Comparison of ENCODE assay signal across 7 mouse cellular contexts in genomic region chr8:123040110-123040650, GRCm38 (mm10). TPM values are rescaled to one million over a fixed set of nuclear protein-coding genes. Genes with fewer than 3 reads are reported as not detected.
A peak's percentile ranks its signal among the peaks of the same experiment; 100 is the strongest.
DNase-seq lines count a peak whose midpoint lies in the region; ATAC-seq and TF ChIP-seq lines count a peak whose summit lies in the region.

No protein-coding gene starts in this region.

- TF ChIP-seq POLR2A in limb, embryonic 14.5 days (IDR thresholded peaks at IDR 0.05; ENCODE audit: borderline replicate concordance, extremely low read depth, insufficient read depth, insufficient read length): no peak

- H3K9ac ChIP-seq in forebrain, embryonic 16.5 days (replicated peaks; ENCODE audit: low read depth, low read length): no peak overlapping the region
- H3K9ac ChIP-seq in limb, embryonic 14.5 days (ENCODE audit: low read depth, low read length, severe bottlenecking): peak overlapping the region; percentile 99; the same call in 1 of the 2 replicates
- H3K9ac ChIP-seq in stomach, postnatal 0 days (ENCODE audit: low read length): peak overlapping the region; percentile 100; the same call in 1 of the 2 replicates

- no peaks in the 10 kb centered on the region for H3K9me3 ChIP-seq in forebrain, embryonic 16.5 days (ENCODE audit: control insufficient read depth, low read length)
- H3K9me3 ChIP-seq in limb, embryonic 14.5 days (ENCODE audit: control insufficient read depth, low read length): no peaks in the 10 kb centered on the region
- no peaks in the 10 kb centered on the region for H3K9me3 ChIP-seq in stomach, postnatal 0 days (ENCODE audit: control insufficient read depth, low read length)

- TF ChIP-seq CTCF in stomach, postnatal 0 days (IDR thresholded peaks at IDR 0.05; ENCODE audit: low read depth): no peak

- H3K27me3 ChIP-seq in forebrain, embryonic 16.5 days (replicated peaks; ENCODE audit: control insufficient read depth, insufficient read depth, low read length): no peaks in the 10 kb centered on the region
- H3K27me3 ChIP-seq in limb, embryonic 14.5 days (ENCODE audit: control insufficient read depth, insufficient read depth, low read length): no peaks in the 10 kb centered on the region
- H3K27me3 ChIP-seq in stomach, postnatal 0 days (ENCODE audit: control insufficient read depth, insufficient read depth, low read length): no peaks in the 10 kb centered on the region

- H3K4me1 ChIP-seq in forebrain, embryonic 16.5 days (replicated peaks; ENCODE audit: control insufficient read depth, insufficient read depth, low read length): peaks cover 39% of the 10 kb centered on the region
- H3K4me1 ChIP-seq in limb, embryonic 14.5 days (ENCODE audit: control insufficient read depth, insufficient read depth, low read length): peaks cover 17% of the 10 kb centered on the region
- H3K4me1 ChIP-seq in stomach, postnatal 0 days (replicated peaks; ENCODE audit: control insufficient read depth, insufficient read depth): peaks cover 8% of the 10 kb centered on the region; the same call in 1 of the 2 replicates

- peak overlapping the region; percentile 63 for H3K4me2 ChIP-seq in forebrain, embryonic 16.5 days (ENCODE audit: low read length)
- peak overlapping the region; percentile 73 for H3K4me2 ChIP-seq in limb, embryonic 14.5 days (replicated peaks; ENCODE audit: low read depth, low read length, severe bottlenecking)
- H3K4me2 ChIP-seq in stomach, postnatal 0 days (replicated peaks; ENCODE audit: low read depth): peak overlapping the region; percentile 62

- 2% methylated on average over 4 of the region's 4 CpGs for WGBS in forebrain, embryonic 16.5 days
- 27% methylated on average over 4 of the region's 4 CpGs for WGBS in limb, embryonic 14.5 days
- WGBS in stomach, postnatal 0 days: 13% methylated on average over 4 of the region's 4 CpGs

- no peak for ATAC-seq in forebrain, embryonic 16.5 days
- ATAC-seq in limb, embryonic 14.5 days (ENCODE audit: low FRiP score, low read depth): no peak
- ATAC-seq in stomach, postnatal 0 days (ENCODE audit: low FRiP score, low TSS enrichment): no peak

- no peak for TF ChIP-seq EP300 in stomach, postnatal 0 days (optimal IDR thresholded peaks at IDR 0.05)

- no peaks in the 10 kb centered on the region for H3K36me3 ChIP-seq in forebrain, embryonic 16.5 days (ENCODE audit: control insufficient read depth, insufficient read depth)
- 0 out of 2 replicates have a peak, but pooled peaks cover 2% of the 10 kb centered on the region for H3K36me3 ChIP-seq in limb, embryonic 14.5 days (ENCODE audit: control insufficient read depth, insufficient read depth, low read length)
- no peaks in the 10 kb centered on the region for H3K36me3 ChIP-seq in stomach, postnatal 0 days (ENCODE audit: control insufficient read depth, insufficient read depth, low read length)

- DNase-seq in 416B (ENCODE audit: low read depth) (peak; percentile 48), ES-CJ7 (ENCODE audit: low read depth, low spot score) (peak; percentile 83)
- peak; percentile 25 for DNase-seq in limb, embryonic 14.5 days (ENCODE audit: low spot score)
- DNase-seq in stomach, postnatal 0 days (ENCODE audit: low spot score): no peak
- DNase-seq in spleen, postnatal 36 days (ENCODE audit: low spot score in 2 of 2): no peak
- DNase-seq in cerebellum, adult 18-20 months: no peak

- H3K27ac ChIP-seq in forebrain, embryonic 16.5 days (ENCODE audit: low read length): no peak overlapping the region; the same call in 1 of the 2 replicates
- peak overlapping the region; percentile 96; the same call in 1 of the 2 replicates for H3K27ac ChIP-seq in limb, embryonic 14.5 days (replicated peaks; ENCODE audit: low read depth, low read length)
- H3K27ac ChIP-seq in stomach, postnatal 0 days (replicated peaks): peak overlapping the region; percentile 40

- H3K4me3 ChIP-seq in forebrain, embryonic 16.5 days (replicated peaks; ENCODE audit: low read length): peak overlapping the region; percentile 97
- peak overlapping the region; percentile 99 for H3K4me3 ChIP-seq in limb, embryonic 14.5 days (replicated peaks; ENCODE audit: low read length)
- peak overlapping the region; percentile 100 for H3K4me3 ChIP-seq in stomach, postnatal 0 days (ENCODE audit: low read depth, low read length)

RNA-seq across cellular contexts. Expression of gene Ankrd11, which starts 1.9 kb away (rescaled TPM):
- 30.3 and 33.6 TPM in 2 replicates for polyA plus RNA-seq in forebrain, embryonic 16.5 days (2015; fragmentation: Nextera tagmentation; extraction: Ambion mirVana)
- polyA plus RNA-seq in limb, embryonic 14.5 days (2012; rRNA removed): 65.3 and 71.3 TPM in 2 replicates
- polyA plus RNA-seq in limb, embryonic 14.5 days (2014; fragmentation: Nextera tagmentation; extraction: Ambion mirVana): 83.7 and 102 TPM in 2 replicates
- polyA plus RNA-seq in stomach, postnatal 0 days (2015; fragmentation: Nextera tagmentation; extraction: Ambion mirVana): 35.0 and 35.8 TPM in 2 replicates

RNA-seq across cellular contexts. Expression of gene Spg7, which starts 22.6 kb away (rescaled TPM):
- polyA plus RNA-seq in forebrain, embryonic 16.5 days (2015; fragmentation: Nextera tagmentation; extraction: Ambion mirVana): 45.3 and 51.8 TPM in 2 replicates
- 88.7 and 90.0 TPM in 2 replicates for polyA plus RNA-seq in limb, embryonic 14.5 days (2012; rRNA removed)
- polyA plus RNA-seq in limb, embryonic 14.5 days (2014; fragmentation: Nextera tagmentation; extraction: Ambion mirVana): 34.8 and 37.5 TPM in 2 replicates
- 29.6 and 32.0 TPM in 2 replicates for polyA plus RNA-seq in stomach, postnatal 0 days (2015; fragmentation: Nextera tagmentation; extraction: Ambion mirVana)

Comparison
In these comparisons a context has a peak if more than half of its experiments do, and no peak if none do; other contexts are left out.
1. DNase-seq: peak in 416B (single experiment), ES-CJ7 (single experiment) and limb, embryonic 14.5 days (single experiment); none in stomach, postnatal 0 days (single experiment), spleen, postnatal 36 days (0 of 2) and cerebellum, adult 18-20 months (0 of 2).
2. Peak in every context shown above with its lines, with median percentiles within 50 percentile points of each other: H3K4me2 ChIP-seq and H3K4me3 ChIP-seq.